Mouse (Mus musculus) cerebral cortex, adult 2 months (tissue): ENCODE data around the gene Hist1h1e.

ENCODE experiments used
- WGBS: fragments of 180-500 bp; shearing (Covaris S2); methylation state at CpG from one replicate; pipeline ENCODE4 v1.1.7; 2018; 5-methylcytosine and 5-hydroxymethylcytosine counted together

Hist1h1e gene

DNA sequence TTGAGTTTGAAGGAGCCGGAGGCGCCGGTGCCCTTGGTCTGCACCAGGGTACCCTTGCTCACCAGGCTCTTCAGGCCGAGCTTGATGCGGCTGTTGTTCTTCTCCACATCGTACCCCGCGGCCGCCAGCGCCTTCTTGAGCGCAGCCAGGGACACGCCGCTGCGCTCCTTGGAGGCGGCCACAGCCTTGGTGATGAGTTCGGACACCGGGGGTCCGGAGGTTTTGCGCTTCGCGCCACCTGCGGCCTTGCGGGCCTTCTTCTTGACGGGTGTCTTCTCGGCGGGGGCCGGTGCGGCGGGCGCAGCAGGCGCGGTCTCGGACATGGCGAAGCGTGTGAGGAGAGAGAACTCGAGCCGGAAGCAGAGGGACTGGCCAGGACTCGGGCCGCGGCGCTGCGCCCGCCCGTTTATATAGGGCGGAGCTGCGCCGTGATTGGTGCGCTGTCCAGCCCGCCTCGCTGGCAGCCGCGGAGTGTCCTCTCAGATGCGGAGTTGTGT is at the start of gene Hist1h1e:
Gene Hist1h1e (minus strand): TSS at position 384 of the 497 bp plus-strand sequence.
- WGBS = under 1% methylated on average over 53 of the region's 53 CpGs

GRCm38 (mm10) chr13:23662536-23662935 is 40.2 kb upstream of the Hist1h1e start:
- WGBS = 64% methylated on average over 3 of the region's 3 CpGs

- WGBS = 49% methylated on average over 6 of the region's 6 CpGs
Observed at GRCm38 (mm10) chr13:23659636-23660366, 37.4 kb upstream of the Hist1h1e start.

DNA sequence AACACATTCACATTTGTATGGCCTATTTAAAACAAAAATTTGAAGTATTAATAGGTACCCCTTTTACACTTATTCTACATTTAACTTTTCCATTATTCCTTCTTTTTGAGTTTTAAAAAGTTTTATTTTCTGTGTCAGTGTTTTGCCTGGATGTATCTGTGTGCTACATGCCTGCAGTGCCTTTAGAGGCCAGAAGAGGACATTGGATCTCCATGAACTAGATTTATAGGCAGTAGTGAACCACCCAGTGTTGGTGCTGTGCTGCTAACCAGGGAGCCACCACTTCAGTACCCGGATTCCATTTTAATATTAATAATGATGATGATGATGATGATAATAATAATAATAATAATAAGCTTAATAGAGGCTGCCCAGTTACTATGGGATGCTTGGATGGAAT is 8.3 kb upstream of the Hist1h1e start:
- WGBS = 38% methylated on average over 1 of the region's 1 CpGs

DNA sequence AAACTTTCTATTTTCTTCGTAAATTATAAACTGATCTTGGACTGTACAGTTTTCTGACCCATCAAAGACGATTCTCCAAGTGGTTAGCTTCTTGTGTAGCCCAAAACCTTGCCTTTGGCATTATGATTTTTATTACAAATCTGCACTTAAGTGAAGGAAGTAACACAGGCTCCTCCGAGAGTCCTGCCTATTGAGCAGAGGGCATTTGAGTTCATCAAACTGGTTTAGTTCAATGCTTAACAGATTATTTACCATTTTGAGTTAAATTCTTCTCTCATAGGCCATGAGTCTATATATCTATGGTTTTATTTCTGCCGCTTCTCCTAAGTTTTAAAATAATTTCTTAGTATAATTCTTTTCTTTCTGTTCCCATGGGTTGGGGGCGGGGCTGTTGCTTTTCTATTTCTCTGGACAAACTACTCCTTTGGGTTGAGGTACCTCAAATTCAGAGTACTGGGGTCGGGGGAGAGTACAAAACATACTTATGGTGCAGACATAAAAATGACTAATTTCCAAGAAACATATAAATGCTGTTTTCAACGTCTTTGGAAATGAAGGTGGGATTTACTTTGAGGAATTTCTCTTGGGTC is 598 bp upstream of the Hist1h1e start:
- WGBS = 19% methylated on average over 7 of the region's 7 CpGs

DNA sequence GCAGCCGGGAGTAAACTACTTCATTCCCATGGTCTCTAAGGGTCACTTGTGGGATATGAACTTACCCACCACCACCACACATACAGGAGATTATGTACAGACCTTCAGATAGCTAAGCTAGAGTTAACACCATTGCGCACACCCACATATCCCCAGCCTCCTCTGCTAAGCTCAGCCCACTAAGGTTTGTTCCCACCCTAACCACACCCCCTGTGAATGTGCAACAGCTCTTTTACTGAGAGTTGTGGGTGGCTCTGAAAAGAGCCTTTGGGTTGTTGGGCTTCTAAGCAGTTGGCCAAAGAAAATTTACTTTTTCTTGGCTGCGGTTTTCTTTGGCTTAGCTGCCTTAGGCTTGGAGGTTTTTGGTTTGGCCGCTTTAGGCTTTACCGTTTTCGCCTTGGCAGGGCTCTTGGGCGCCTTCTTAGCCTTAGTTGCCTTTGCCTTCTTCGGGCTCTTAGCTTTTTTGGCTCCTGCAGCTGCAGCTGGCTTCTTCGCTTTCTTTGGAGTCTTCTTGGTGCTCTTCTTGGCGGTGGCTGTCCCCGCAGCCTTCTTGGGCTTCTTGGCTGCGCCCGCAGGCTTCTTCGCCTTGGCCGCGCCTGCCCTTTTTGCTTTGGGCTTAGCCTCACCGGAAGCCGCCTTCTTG is 705 bp downstream of the Hist1h1e start:
- 0% methylated on average over 18 of the region's 18 CpGs for WGBS

DNA sequence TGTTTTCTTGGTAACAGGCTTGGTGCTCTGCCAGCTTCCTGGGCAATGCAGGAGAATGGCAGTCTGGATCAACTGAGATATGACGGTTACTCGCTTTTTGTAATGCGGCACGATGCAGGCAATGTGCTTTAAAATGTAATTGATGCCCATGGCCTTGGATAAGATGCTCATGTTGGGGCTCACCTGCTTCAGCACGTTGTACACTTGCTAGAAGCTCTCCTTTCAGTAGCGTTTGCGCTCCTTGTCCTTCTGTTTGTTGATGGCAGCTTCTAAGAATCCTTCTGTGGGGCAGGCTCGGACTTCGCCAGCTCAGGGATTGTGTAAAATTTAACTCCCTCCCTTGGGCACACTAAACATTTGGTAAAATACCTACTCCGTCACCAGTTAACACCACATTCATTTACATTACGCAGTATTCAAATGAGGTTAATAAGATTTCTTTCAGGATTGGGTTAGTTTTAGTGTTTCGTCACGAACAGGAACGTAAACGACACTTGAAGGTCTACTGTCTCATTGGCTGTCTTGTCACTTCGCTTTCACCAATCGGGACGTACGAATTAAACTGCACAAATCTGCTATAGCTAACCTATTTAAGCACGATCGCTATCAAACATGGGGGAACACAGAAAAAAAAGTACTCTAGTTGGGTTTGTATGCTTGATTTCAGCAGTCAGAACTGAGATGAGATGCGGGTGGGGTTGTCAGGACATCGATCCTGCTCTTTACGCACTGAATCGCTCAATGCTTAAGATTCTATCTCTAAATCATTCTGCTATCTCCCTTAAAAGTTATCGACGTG is 1.4 kb downstream of the Hist1h1e start, which contains the start of gene Hist1h2be:
Gene Hist1h2be (minus strand): TSS at position 392 of the 799 bp plus-strand sequence.
- under 1% methylated on average over 27 of the region's 27 CpGs for WGBS

DNA sequence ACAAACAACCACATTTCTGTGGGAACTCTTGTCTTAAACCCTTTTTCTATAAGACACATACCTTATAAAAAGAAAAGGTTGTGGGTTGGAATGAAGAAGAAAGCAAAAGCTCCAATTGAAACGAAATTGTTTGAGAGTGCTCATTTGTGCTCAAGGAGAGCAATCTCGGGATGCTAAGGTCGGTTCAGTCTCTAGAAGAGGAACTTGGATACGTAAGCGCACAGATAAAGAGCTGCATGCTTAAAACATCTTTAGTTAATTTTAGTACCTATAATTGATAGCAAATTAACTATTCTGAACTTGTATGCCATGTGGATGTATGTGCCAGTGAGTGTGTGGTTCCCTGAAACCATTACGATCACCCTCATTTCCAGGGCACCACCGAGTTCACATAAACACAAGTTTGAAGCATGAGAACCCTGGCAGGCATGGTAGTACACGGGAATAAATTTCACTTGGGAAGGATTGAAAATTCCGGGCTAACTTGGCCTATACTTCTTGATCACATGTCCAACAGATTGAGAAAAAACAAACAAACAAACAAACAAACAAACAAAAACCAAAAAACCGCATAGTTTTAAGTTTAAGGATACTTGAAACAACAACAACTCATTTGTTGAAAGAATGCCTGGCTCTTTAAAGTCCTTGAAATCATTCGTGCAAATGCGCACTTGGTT is 2.2 kb downstream of the Hist1h1e start:
- 27% methylated on average over 12 of the region's 12 CpGs for WGBS

DNA sequence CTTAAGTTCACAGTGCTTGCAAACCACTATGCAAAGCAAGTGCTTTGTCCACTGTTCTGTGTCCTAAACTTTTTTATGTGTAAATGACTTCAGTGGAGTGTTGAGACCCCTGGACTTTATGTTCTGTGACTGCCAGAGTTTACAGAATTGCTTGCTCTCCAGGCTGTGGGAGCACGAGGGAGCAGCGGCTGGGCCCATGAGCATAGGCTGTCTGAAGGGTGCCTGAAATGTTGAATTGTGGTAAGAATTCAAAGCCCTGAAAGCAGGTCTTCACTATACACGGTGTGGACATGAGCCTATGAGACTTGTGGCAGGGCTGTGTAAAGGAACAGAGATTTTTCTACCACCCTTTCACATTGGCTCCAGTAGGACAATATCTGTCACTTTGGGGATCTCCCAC is 10.7 kb downstream of the Hist1h1e start:
- 89% methylated on average over 3 of the region's 3 CpGs for WGBS

DNA sequence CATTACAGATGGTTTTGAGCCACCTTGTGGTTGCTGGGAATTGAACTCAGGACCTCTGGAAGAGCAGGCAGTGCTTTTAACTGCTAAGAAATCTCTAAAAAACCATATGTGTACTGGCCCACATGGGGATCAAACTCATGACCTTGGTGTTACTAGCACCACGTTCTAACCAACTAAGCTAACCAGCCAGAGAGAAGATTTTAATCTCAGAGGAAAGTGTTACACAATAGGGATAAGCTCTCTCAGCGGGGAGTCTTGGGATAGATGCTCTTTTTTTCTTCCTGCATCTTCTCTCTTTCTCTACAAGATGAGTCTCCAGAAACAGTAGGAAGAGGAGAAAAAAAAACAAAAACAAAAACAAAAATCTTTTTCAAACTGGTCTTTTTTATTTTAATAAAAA is 12.0 kb downstream of the Hist1h1e start:
- WGBS = 75% methylated on average over 2 of the region's 2 CpGs

GRCm38 (mm10) chr13:23609209-23609608 is 13.1 kb downstream of the Hist1h1e start:
- 87% methylated on average over 4 of the region's 4 CpGs for WGBS

GRCm38 (mm10) chr13:23605052-23605451 is 17.3 kb downstream of the Hist1h1e start:
- WGBS = 95% methylated on average over 3 of the region's 3 CpGs

- WGBS = 100% methylated on average over 3 of the region's 3 CpGs
Observed at GRCm38 (mm10) chr13:23604452-23604851, 17.9 kb downstream of the Hist1h1e start.

- WGBS = 65% methylated on average over 7 of the region's 7 CpGs
Observed at GRCm38 (mm10) chr13:23603182-23603699, 19.1 kb downstream of the Hist1h1e start.

DNA sequence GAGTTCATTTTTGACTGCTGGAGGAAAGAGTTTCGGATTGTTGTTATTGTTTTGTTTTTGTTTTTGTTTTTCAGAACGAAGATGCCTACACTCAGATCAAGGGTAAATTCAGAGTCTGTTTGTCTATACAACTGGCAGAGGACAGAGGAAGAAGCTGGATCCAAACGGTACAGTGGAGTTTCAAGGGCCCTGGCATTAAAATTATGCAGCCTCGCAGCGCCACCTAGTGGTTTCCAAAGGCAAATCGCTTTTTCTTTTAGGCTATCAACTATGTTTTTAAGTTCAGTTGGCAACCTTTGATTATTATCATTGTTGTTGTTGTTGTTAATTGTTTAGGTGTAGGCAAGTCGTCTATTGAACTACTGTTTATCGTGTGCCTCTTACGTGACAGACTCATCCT is 24.4 kb downstream of the Hist1h1e start:
- WGBS = 9% methylated on average over 9 of the region's 9 CpGs

GRCm38 (mm10) chr13:23595622-23596372 is 26.6 kb downstream of the Hist1h1e start:
- 90% methylated on average over 7 of the region's 7 CpGs for WGBS

DNA sequence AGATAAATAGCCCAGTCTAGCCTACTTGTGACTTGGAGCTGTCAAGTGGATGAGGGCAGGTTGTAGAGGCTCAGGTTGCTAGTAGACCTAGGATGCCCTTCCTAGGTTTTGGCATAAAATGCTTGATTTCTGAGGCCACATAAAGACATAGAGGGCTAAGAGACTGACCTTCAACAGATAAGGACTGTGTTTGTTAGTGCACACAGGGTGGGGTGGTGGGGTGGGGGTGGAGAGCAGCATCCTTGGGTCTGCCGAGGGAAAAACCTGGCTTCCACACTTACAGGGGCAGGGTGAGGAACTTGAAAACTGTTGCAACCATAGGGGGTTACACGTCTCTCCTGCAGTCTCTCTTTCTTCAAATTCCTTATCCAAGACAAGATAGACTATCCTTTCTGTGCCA is 27.2 kb downstream of the Hist1h1e start:
- WGBS = 86% methylated on average over 2 of the region's 2 CpGs

- 75% methylated on average over 5 of the region's 5 CpGs for WGBS
Observed at GRCm38 (mm10) chr13:23593051-23593770, 29.1 kb downstream of the Hist1h1e start.

DNA sequence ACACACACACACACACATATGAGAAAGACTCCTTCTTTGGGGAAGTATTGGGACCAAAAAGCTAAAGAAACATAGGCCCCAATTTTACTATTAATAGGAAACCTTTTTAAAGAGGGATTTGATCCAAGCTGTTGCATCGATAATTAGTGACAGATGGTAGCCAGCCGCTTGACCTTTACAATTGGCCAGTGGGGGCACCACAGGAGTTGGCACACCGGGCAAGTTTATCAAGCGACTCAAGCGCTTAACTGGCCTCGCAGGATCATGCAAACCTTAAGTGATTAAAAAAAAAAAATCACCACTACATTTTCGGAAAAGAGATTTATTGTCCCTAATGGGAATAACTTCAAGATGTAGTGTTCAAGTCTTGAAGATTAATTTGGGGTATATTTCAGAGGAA is 29.7 kb downstream of the Hist1h1e start:
- 82% methylated on average over 7 of the region's 7 CpGs for WGBS

DNA sequence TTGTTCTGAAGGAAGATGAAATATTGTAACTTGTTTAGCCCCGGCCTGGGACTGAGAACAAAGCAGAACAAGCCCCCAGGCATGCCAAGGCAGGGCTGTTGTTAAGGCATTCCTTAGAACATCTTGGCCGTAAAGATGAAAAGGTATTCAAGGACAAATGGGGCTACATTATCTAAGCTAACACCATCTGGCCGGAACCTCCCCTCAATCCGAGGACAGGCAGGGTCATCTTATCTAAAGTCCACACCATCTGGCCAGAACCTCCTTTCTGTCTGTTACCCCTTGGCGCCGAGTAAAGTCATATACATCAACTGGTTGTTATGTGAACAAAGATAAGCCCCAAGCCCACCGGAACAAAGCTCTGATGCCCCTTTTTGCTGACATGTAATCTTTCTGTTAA is 30.5 kb downstream of the Hist1h1e start:
- WGBS = 97% methylated on average over 7 of the region's 7 CpGs
